Mouse (Mus musculus): ENCODE data around the gene Agrn.
"Not testable (repeated sequence)": the region's sequence is repeated elsewhere in the genome, so short reads cannot be mapped to it uniquely, and the experiment has no call there.

Gene Agrn

DNA sequence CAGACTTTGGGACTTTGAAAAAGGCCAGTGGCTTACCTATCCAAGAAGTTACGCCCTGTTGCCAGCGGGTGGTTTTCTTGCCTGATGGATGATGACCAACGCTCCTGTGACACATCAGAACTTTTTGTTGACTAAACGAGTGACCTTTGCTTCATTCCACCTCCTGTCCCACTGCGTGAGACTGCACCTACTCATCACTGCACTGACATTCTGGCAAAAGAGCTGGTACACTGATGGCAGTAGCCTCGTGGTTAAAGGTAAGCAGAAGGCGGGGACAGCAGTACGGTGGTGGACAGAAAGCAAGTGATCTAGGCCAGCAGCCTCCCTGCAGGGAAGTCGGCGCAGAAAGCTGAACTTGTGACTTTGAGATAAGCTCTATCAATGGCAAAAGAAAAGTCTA lies 46.4 kb downstream of the Agrn start:
- not testable (repeated sequence) for DNase-seq (ENCODE audit: low spot score)

DNA sequence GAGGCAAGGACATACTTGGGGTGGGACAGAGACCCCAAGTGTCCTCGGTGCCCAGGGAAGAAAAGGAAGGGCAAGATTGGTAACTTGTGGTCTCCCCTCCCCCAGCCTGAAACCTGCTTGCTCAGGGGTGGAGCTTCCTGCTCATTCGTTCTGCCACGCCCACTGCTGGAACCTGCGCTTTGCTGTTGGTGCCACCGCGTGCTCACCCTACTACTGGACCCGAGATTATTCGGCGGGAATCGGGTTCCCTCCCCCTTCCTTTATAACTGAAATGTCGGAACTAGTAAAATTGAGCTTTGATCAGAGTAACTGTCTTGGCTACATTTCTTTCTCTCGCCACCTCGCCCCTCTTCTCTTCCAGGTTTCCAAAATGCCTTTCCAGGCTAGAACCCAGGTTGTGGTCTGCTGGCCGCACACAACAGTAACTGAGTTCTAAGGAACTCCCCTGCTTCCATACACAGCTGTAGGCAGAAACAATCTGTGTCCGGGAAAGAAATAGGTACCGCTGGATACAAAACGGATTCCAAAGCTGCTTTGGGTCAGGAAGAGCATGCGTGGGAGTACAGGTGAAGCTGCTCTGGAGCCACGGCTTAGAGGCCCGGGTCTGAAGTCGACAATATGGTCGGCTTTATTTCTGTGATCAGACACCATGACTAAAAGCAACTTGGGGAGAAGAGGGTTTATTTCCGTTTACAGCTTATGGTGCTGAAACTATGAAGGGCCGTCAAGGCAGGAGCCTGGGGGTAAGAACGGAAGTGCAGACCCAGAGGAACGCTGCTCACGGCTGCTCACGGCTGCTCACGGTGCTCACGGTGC lies 60.8 kb downstream of the Agrn start:
- DNase-seq (ENCODE audit: low spot score) = no peak

DNA sequence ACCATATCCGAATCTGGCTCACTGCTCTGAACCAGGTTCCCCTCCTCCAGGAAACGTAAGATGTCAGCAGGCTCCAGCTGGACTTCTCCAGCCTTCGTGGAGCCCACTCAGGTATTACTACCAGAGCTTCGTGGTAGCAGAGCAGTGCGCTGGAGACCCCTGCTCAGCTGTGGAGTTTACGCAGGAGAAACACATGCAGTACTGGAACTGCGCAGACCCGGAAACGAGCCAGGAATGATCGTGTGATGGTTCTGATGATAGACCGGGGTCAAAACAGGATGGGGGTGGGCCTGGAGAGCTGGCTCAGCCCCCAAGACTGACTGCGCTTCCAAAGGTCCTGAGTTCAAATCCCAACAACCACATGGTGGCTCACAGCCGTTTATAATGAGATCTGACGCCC lies 61.5 kb downstream of the Agrn start:
- no peak for DNase-seq (ENCODE audit: low spot score)

DNA sequence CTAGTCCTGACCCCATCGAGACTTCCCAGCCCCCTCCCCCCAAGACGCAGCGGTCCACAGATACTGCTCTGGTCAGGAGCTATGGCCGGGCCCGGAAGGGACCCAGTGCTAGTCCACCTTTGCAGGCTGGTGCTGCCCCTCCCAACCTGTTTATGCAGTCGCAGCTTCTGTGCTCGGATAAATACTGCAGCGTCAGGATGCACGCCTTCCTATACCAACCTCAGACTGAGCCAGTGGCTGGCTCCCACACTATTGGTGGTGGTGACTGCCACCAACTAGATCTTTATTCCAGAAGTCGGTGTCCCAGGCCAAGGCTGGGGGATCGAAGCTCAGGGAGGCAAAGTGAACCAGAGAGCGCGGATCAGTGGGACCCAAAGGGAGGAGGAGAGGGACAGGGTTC lies 62.2 kb downstream of the Agrn start:
- DNase-seq (ENCODE audit: low spot score) = no peak

DNA sequence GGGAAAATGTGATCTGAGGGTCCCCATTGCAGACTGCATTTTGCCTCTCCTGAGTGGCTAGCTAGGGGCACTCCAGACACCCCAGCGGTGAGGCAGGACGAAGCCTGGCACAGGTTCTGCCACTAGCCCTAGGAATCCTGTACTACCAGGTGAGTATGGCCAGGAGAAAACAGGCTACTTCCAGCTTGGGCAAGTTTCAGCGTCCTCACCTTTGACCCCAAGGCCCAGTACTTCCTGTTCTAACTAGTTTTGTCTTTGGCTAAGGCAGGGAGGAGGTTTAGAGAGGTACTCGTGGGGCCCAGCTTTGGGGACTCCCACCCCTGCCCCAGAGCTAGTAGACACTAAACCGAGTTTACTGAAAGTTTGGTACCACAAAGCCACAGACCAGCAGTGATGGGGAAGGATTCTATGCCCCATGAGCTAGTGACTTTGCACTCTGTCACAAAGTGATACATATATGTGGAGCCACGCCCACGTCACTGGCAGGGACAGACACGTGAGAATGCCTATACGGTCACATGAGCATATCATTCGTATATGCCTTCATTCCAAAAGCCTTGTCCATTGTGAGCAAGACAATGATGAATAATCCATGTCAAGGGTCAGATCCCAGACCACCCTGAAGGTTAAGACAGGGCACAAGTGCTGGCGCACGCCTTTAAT lies 63.2 kb downstream of the Agrn start:
- DNase-seq (ENCODE audit: low spot score) = no peak

DNA sequence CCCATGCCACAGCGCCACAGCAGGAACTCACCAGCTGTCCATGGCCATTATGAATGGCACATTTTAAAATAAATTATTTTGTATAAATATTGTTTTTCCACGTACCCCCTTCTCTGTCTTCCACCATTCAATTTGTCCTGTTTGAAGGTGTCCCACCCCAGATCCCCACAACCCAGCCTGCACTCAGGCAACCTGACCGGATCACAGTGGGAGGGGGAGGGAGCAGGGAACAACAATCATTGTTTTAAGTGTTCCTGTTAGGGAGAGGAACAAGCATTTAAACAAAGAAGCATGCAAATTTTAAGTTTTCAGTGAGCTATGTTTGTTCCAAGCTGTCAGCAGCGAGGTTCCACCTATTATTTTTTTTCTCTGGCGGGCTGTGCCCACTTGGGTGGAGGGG lies 64.0 kb downstream of the Agrn start:
- DNase-seq (ENCODE audit: low spot score) = no peak

DNA sequence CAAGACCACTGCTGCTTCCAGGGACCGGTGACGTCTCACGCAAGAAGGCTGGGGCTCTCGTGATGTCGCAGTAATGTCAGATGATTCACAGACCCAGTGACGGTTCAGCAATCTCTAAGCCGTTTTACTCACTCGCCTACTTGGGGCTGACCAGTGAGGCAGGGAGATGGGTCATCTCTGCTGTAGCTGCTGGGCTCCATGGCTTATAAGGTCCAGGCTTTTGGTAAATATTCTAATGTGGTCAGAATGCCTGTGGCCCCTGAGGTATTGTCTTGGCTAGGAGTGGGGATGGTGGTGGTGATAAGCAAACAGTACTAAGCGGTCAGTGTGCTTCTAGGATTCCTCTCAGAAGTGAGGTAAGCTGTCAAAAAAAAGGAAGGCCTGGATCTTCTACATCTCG lies 66.3 kb downstream of the Agrn start:
- DNase-seq (ENCODE audit: low spot score) = no peak

DNA sequence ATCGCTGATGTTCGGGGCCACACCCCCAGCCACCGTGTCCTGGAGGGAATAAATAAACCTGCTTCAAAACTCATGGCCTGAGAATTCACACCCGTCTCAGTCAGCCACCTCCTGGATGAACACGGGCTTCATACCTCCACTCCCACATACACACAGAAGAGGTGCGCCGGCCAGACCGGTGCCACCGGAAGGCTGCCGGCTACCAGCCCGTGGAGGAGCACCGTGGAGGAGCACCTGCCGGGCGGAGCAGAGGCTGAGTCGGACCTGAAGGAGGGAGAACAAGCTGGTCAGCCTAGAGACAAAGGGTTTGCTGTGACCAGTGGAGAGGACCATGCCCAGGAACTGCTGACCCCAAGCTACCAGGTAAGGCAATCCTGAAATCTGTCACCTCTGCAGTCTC lies 66.9 kb downstream of the Agrn start, which contains the start of gene Rnf223:
Rnf223 (plus strand) TSS at position 78 of the 400 bp plus-strand sequence.
- no peak for DNase-seq (ENCODE audit: low spot score)

DNA sequence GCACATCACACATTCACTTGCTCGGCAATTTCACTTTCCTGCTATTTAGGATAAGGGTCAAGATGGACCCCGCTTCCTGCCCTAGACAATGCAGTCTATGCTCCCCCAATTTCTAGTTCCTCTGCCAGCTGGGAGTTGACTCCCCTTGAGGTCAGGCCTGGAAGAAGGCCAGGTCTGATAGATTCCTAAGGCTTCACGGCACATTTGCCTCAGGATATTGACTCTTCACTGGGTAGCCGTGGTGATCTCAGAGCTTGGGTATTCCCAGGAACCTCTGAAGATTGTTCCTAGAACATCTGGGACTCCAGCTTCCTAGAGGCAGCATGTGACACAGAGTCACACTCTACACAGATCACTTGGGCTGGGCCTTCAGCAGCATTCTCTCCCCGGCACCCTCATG lies 68.5 kb downstream of the Agrn start:
- DNase-seq (ENCODE audit: low spot score) = no peak

DNA sequence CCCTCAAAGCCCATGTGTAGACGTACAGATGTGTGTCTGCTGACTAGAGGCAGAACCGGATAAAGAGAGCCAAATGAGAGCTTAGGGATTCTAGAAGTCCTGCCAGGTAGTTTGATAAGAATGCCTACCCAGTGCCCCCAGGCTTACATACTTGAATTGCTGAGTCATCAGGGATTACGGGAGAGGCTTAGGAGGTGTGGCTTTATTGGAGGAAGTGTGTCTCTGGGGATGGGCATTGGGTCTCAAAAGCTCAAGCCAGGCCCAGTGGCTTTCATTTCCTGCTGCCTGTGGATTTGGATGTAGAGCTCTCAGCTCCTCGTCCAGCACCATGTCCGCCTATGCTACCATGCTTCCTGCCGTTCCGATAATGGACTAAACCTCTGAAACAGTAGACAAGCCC lies 70.4 kb downstream of the Agrn start:
- DNase-seq (ENCODE audit: low spot score) = no peak

DNA sequence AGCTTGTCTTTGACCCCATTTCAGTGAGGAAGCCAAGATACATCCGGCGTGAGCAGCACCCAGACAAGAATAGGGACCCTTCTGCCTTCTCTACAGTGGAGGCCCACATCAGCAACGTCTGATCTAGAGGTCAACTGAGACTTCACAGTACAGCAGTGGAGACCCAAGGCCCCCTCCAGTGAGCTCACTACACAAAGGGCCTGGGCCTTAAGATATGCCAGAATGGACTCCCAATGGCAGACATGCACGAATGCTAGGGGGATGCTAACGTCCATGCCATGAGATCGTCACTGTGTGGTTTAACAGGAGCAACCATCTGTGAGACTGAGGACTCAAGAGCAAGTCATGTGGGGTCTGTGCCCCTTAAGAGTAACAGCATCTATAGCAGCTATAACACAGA lies 71.9 kb downstream of the Agrn start:
- DNase-seq (ENCODE audit: low spot score) = no peak

DNA sequence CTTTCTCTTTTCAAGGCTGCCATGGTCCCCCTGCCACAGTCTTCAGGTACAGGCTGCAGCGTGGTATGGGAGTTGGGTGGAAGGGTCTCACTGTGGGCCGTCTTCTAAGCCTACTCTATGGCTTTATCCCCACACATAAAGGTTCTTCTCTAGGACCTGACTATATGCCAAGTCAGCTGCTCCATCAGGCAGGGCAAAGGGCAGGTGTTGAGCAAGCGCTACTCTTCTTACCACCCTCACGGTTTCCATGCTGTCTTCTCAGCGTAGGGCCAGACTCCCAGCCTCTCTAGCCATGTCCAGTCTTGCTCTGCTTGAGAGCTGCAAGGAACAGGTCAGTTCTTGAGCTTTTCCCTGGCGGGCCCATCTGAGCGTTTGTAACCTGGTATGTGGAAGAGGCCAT lies 73.2 kb downstream of the Agrn start:
- no peak for DNase-seq (ENCODE audit: low spot score)
